Mouse (Mus musculus) embryo, embryonic 11.5 days (tissue): ENCODE data around the gene Rab14.
A peak's percentile ranks its signal among the peaks of the same experiment; 100 is the strongest.

ENCODE experiments used
- DNase-seq: peaks from one replicate; pipeline ENCODE4 v3.0.0-alpha.2; 2012; ENCODE audit warnings: low read depth, low spot score

Gene Rab14

DNA sequence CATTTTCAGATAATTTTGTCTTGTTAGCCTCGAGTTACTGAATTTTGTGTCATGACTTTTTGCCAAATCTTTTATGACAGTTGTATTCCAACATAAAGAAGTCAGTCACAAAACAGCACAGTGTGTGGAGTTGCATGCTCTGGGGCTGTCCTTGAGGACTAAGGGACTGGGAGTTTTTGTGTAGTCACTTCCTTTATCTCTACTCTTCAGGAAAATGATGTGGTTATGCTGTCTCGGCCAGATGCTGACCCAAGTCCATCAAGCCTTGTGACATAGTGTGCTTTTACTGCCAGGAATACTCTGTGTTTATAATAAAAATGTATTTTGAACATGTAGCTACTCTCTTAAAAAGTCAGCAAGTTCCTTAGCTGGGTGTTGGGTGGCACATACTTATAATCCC lies 43.9 kb downstream of the Rab14 start:
- no peak for DNase-seq

DNA sequence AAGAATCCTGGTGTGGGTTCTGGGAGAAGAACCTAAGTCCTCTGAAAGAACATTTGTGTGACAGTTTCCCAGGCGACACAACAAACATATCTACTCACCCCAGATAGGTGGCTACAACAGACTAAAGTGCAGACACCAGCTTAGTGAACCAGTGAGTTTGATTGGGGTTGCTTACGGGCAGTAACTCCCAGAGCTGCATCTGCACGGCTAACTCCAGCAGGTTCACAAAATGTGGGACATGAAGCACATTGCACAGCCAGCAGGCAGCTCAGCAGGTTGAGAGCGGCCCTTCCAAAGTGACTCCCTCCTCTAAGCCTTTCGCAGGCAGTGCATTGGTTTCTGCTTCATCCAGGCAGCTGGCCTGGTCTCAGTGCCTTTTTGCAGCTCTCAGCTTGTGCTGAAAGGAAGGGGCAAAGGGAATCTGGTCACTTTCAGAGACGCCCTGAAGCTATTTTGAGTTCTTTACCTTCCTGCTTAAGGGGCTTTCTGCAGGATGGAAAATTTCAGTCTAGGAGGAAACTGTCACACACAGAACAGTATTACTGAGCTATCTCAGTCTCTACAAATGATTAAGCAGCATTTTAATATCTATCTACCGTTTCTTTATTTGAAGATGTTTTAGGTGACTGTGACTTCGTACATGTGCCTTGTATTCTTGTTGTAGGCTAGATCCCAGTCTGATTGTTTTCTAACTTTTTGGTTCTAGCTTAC lies 46.9 kb downstream of the Rab14 start:
- no peak for DNase-seq

DNA sequence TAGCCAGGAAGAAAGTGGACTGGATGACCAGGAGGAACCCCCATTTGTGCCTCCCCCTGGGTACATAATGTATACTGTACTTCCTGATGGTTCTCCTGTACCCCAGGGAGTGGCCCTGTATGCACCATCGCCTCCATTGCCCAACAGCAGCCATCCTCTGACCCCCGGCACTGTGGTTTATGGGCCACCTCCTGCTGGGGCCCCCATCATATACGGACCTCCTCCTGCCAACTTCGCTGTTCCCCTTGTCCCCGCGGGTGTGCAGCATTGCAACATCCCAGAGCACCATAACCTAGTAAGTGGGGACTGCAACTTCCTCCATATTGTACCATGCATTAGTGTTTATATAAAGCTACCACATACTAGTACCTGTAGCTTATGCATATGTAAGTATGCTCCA lies 47.7 kb downstream of the Rab14 start:
- DNase-seq, result no peak

DNA sequence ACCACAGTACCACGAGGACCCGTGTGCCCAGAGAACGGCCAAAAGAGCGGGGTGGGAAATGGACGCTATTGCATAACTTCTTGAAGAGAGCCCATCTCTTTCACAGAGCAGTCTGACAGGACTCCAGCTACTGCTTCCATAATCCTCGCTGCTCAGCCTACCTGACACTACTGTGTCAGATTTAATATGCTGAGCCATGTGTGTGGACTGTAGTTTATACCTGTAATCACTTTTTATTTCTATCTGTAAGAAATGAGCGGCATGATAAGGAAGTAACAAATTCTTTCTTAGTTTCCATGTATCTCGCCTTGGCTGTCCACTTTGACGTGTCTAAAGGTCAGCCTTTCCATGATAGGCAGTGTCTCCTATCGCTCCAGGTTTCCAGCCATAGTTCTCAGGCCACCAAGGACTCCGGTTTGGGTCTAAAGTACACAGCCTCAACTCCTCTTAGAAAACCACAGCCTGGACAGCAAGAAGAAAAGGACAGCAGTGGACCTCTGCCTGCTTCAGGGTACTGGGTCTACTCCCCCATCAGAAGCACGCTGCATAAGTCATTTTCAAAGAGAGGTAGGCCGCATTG lies 49.5 kb downstream of the Rab14 start:
- no peak for DNase-seq

DNA sequence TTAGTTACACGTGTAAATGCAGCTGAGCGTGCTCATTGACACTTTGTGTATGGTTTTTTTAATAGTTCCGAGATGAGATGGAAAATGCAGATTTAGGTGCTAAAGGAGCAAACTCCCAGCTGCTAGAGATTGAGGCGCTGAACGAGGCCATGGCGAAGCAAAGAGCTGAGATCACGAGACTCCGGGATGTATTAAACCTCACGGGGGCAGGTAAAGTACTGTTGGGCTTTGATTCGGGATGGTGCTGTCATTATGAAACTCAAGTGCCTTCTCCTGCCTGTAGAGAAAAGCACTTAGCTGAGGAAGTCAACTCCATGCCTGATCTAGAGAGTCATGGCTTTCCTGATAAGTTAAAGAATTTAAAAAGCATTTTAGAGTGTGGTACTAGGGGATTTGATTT lies 52.1 kb downstream of the Rab14 start:
- no peak for DNase-seq

DNA sequence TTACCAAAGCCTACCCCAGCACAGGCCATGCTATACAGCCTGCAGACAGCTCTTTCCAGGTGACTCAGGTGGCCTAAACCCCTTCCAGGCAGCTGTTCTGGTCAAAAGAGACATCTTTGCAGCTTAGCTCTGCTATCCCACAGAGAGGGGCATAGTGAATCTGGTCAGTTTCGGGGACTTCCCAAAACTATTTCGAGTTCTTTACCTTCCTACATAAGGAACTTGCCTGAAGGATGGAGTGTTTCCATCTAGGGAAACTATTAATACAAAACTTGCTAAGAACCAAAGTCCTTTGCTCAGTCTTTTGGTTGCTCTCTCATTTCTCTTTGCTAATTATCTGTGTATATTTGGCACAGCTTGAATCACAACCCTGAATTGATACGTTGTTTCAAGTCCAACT lies 59.2 kb downstream of the Rab14 start:
- no peak for DNase-seq

DNA sequence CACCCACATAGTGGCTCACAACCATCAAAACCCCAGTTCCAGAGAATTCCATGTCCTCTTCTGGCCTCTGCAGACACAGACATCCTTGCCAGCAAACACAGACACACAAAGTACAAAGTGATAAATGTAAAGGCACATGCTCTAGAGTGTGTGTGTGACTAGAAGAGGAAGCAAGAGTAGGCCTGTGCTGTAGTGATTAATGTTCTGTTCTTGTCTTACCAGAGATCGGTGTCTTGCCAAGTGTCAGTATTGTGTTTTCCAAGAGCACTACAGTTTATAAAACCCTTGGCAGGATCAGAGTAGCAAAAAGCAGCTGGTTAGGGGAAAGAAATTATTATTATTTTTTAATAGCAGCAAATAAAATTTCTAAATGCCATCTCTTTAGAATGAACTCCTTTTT lies 62.3 kb downstream of the Rab14 start:
- no peak for DNase-seq

DNA sequence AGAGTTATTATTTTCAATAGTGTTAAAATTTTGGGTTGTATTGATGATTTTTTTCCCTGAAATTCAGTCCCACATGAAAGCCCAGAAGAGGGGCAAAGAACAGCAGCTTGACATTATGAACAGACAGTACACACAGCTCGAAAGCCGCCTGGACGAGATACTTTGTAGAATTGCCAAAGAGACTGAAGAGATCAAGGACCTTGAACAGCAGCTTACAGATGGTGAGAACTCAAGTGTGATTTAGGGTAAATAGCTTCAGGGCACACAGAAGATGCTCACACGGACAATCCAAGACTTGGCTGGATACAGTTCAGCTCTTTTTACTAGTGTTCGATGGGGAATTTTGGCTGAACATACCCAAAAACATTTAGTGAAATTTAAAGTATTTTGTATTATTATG lies 67.0 kb downstream of the Rab14 start:
- DNase-seq, result no peak

DNA sequence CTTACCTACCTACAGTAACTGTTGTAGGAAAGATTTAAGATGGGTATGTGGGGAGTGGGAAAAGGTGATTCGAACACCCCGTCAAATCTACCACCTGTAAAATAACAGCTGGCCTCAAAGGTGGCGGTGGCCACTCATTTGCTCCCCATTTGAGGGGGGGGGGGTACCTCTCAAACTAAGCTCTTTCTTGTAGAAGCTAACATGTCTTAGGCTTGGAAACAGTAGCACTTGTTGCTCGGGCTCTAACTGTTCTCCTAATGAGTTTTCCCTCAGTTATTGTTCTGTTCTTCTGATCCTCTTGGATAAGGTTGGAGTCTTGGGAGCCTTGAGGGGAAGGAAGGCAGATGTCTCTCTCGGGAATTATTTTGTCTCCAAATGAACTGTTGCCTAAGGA lies 68.3 kb downstream of the Rab14 start:
- no peak for DNase-seq

DNA sequence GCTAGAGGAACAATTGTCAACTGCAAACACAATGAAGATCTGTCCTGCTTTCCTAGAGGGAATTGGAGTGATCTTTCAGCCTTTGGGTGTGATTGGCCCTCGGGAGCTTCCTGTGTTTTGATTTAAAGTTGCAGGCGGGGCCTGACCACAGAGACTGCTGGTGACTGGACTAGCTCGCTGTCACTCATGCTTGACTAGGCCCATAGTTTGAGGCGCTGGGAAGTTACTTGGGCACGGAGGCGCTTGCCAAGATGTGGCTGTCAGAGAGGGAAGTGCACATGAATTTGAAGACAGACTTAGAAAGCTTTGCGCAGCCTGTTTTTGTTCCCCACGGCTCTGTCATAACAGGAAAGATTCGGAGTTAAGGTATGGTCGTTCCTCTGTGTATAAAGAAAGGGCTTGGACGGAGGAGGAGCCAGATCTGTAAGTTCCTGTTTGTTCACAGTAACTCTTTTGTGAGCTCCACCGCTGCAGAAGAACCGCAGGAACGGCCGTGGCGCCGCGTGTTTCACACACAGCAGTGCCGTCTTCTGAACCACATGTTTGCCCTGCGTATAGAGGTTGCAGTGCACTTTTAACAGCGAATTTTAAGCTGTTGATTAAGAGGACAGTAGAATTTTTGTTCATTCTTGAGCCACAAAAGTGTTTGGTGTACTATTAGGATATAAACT lies 68.8 kb downstream of the Rab14 start:
- DNase-seq, result peak; percentile 87

DNA sequence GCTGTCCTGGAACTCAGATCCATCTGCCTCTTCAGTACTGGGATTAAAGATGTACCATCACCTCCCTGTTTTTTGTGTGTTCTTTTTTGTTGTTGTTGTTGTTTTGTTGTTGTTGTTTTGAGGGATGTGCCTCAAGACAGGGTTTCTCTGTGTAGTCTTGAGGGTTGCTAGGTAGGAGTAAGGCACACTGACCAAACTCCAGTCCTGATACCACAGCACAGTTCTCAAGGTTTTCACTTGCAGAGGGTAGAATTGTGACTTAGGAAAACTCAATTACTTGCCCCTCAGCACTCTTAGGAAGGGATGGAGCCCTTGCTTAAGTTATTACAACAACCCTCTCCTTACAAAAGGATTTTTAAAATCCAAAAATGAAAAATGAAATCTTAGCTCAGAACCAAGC lies 69.4 kb downstream of the Rab14 start:
- DNase-seq, result no peak
